Mouse (Mus musculus): ENCODE measurements around the gene Tcp10b. TPM values are rescaled to one million over a fixed set of nuclear protein-coding genes. Genes with fewer than 3 reads are reported as not detected.
"Not testable (repeated sequence)": the region's sequence is repeated elsewhere in the genome, so short reads cannot be mapped to it uniquely, and the experiment has no call there.

Gene Tcp10b
- not detected in 2 replicates for polyA plus RNA-seq (2012; rRNA removed)

DNA sequence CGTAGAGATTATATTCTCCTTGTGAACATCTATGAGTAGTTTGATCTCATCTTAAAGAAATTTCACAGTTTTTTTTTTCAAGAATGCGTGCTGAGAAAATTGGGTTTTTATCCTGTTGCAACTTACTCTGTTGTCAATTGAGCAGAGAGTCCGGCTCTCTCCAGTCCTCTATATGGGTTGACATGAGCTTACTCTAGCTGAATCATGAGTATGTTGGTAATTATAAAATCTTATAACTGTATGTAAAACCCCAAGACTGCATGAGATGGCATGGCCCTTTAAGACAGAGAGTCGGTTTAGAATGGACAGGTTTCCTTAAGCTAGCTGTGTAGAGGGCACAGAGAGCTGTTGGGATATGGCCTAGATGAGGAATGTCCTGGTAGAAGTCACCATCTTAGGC is at the start of gene Tcp10b:
Gene Tcp10b (plus strand): TSS at position 301 of the 400 bp plus-strand sequence.
- H3K27ac ChIP-seq (ENCODE audit: insufficient read depth, low read depth, low read length); H3K4me1 ChIP-seq (ENCODE audit: control insufficient read depth, insufficient read depth, insufficient read length, low read length); H3K27me3 ChIP-seq (ENCODE audit: control insufficient read depth, insufficient read depth, low read length); H3K36me3 ChIP-seq (ENCODE audit: control insufficient read depth, insufficient read depth, low read length); H3K4me3 ChIP-seq (ENCODE audit: low read depth, low read length): not testable (repeated sequence)
- 86% methylated on average over 4 of the region's 4 CpGs for WGBS

DNA sequence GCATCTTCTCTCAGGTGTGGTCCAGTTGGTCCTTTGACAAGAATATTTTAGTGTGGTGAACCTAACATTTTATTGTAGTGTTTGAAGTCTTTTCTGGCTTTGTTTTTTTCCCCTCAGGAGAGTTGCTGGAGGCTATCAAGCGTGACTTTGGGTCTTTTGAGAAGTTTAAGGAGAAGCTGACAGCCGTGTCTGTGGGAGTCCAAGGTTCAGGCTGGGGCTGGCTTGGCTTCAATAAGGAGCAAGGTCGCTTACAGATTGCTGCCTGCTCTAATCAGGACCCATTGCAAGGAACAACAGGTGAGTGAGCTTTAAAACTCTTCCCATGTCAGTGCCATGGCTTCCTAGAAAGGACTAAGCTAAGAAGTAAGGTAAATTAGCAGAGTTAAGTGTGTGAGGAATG is 47.6 kb upstream of the Tcp10b start:
- TF ChIP-seq CTCF (IDR thresholded peaks at IDR 0.05; ENCODE audit: extremely low read depth, insufficient read length, insufficient replicate concordance, low read depth, low read length) (no peak), POLR2A (IDR thresholded peaks at IDR 0.05; ENCODE audit: low read depth, low read length) (no peak)
- H3K36me3 ChIP-seq (ENCODE audit: control insufficient read depth, insufficient read depth, low read length) = peaks cover 34% of the 10 kb centered on the region
- no peak overlapping the region for H3K27ac ChIP-seq (ENCODE audit: insufficient read depth, low read depth, low read length)
- peaks cover 2% of the 10 kb centered on the region; the same call in 1 of the 2 replicates for H3K4me1 ChIP-seq (ENCODE audit: control insufficient read depth, insufficient read depth, insufficient read length, low read length)
- H3K4me3 ChIP-seq (ENCODE audit: low read depth, low read length) = no peak overlapping the region
- WGBS = 29% methylated on average over 3 of the region's 3 CpGs
- no peaks in the 10 kb centered on the region for H3K27me3 ChIP-seq (ENCODE audit: control insufficient read depth, insufficient read depth, low read length)

DNA sequence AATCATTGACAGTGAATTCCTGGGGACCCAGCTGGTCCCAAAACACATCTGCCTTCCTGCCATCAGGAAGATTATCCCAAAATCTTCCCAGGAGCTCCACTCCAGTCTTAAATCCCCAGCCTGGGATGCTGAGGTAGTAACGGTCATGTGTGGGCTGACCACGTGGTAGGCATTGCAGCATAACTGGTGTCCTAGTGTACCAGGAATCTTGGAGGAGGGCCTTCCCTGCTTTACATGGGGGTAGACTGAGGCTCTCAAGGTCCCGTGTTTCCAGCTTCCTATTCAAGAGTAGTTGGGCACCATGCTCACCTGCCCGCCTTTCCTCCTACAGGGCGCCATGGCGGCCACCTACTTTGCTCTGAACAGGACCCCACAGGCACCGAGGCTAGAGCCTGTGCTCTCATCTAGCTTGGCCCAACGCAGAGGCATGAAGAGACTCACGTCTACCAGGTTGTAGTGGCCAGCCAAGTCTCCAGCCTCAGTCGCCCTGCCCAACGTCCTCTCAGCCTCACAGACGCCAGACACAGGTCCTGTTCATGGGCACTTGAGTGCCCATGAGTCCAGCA is 24.2 kb upstream of the Tcp10b start:
- not testable (repeated sequence) for H3K27me3 ChIP-seq (ENCODE audit: control insufficient read depth, insufficient read depth, low read length); H3K4me1 ChIP-seq (ENCODE audit: control insufficient read depth, insufficient read depth, insufficient read length, low read length); H3K27ac ChIP-seq (ENCODE audit: insufficient read depth, low read depth, low read length); H3K36me3 ChIP-seq (ENCODE audit: control insufficient read depth, insufficient read depth, low read length); H3K4me3 ChIP-seq (ENCODE audit: low read depth, low read length)
- WGBS = 88% methylated on average over 5 of the region's 12 CpGs

- WGBS = 21% methylated on average over 4 of the region's 4 CpGs
- not testable (repeated sequence) for H3K36me3 ChIP-seq (ENCODE audit: control insufficient read depth, insufficient read depth, low read length); H3K4me1 ChIP-seq (ENCODE audit: control insufficient read depth, insufficient read depth, insufficient read length, low read length); H3K4me3 ChIP-seq (ENCODE audit: low read depth, low read length); H3K27ac ChIP-seq (ENCODE audit: insufficient read depth, low read depth, low read length); H3K27me3 ChIP-seq (ENCODE audit: control insufficient read depth, insufficient read depth, low read length)
- peak; percentile 29; the same call in 1 of the 2 replicates for TF ChIP-seq CTCF (IDR thresholded peaks at IDR 0.05; ENCODE audit: extremely low read depth, insufficient read length, insufficient replicate concordance, low read depth, low read length)
Observed at GRCm38 (mm10) chr17:13043846-13044673, 16.8 kb upstream of the Tcp10b start.

DNA sequence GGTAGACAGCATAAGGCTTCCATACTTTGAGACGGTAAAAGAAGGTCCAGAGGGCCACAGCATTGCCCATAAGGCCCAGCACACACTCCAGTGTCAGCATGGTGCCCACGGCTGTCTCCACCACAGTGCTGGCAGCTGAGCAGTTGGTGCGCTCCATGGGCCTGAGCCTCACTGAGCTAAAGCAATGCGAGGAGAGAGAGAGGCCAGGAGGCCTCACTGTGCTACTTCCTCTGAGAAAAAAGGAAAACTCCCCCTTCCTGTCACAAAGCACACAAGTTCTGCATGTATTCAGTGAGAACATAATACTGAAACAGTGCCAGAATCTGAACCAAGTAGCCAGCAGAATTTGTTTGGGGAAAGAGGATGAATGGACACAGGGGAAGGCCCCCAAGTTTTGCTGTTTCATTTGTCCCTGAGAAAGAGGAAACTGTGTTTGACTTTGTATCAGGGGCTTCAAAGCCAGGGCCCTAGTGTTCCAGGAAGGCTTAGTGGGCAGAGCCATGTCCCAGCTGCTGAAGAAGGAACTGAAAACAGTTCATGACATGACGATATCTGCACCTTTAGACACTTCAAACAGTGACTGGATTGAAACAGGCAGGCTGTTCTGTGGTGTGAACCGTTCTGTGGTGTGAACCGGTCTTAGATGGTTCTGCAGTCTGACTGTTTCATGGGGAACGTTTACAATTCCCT is 8.6 kb upstream of the Tcp10b start, which contains the start of gene Gpr31b:
Gene Gpr31b (minus strand): TSS at position 173 of the 690 bp plus-strand sequence.
- H3K27ac ChIP-seq (ENCODE audit: insufficient read depth, low read depth, low read length); H3K36me3 ChIP-seq (ENCODE audit: control insufficient read depth, insufficient read depth, low read length); H3K27me3 ChIP-seq (ENCODE audit: control insufficient read depth, insufficient read depth, low read length); H3K4me3 ChIP-seq (ENCODE audit: low read depth, low read length); H3K4me1 ChIP-seq (ENCODE audit: control insufficient read depth, insufficient read depth, insufficient read length, low read length): not testable (repeated sequence)
- 88% methylated on average over 3 of the region's 8 CpGs for WGBS

DNA sequence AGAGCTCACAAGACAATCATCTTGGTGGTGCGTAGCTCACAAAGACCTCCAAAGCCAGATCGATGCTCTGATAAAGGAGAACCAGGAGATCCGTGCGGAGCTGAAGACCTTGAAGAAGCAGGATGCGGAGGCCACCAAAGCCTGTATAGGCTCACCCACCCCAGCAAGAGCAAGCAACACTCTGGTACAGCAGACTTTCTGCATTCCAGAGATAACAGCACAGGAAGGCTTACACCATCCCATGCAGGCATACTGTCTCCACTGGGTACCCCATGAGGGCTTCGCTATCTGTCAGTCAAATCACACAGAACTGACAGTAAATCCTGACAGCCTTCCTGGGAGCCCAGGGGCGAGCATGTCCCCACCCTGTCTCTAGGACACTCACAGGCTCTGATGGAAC is 2.0 kb downstream of the Tcp10b start:
- H3K27ac ChIP-seq (ENCODE audit: insufficient read depth, low read depth, low read length); H3K36me3 ChIP-seq (ENCODE audit: control insufficient read depth, insufficient read depth, low read length); H3K4me3 ChIP-seq (ENCODE audit: low read depth, low read length); H3K27me3 ChIP-seq (ENCODE audit: control insufficient read depth, insufficient read depth, low read length); H3K4me1 ChIP-seq (ENCODE audit: control insufficient read depth, insufficient read depth, insufficient read length, low read length): not testable (repeated sequence)
- WGBS = 78% methylated on average over 7 of the region's 7 CpGs

DNA sequence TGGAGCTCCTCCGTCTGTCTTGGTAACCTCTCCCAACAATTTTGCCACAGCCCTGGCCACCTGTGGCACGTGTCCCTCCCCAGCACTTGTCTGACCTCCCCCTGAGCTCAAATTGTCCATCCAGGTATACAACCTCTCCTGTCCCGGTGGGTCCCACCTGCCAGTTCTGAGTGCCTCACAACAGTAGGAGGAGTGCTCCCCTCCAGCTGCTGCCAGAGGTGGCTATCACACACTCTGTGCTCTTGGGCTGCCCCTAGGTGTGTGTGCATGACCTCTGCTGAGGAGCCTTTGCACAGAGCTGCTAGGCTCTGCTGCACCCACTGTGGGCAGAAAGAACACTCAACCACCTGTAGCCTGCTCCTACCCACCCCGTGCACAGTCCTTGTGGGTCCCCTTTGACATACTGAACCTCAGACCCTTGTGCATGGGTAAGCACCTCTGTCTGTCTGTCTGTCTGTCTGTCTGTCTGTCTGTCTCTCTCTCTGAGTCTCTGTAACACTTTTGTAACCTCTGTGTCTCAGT is 7.0 kb downstream of the Tcp10b start:
- not testable (repeated sequence) for H3K27me3 ChIP-seq (ENCODE audit: control insufficient read depth, insufficient read depth, low read length); H3K27ac ChIP-seq (ENCODE audit: insufficient read depth, low read depth, low read length); H3K4me3 ChIP-seq (ENCODE audit: low read depth, low read length); H3K4me1 ChIP-seq (ENCODE audit: control insufficient read depth, insufficient read depth, insufficient read length, low read length); H3K36me3 ChIP-seq (ENCODE audit: control insufficient read depth, insufficient read depth, low read length)
- WGBS = 60% methylated on average over 1 of the region's 4 CpGs

DNA sequence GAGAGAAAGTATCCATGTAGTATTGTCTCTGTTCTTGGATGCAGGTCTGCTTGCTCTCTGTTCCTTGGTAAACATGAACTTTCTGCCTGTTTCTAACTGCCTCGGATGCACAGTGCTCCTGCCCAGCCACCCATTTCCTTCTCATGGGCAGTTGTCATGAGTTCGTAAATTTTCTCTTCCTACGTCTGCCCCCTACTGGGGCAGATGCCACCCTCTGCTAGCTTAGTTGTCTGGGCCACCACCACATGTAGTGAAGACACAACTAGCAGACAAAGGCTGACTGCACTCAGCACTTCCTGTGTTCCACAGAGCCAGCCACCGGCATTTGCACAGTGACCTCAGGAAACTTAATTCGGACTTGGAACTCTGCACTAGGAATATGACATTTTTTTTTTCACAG is 8.3 kb downstream of the Tcp10b start:
- not testable (repeated sequence) for H3K27ac ChIP-seq (ENCODE audit: insufficient read depth, low read depth, low read length); H3K27me3 ChIP-seq (ENCODE audit: control insufficient read depth, insufficient read depth, low read length); H3K4me1 ChIP-seq (ENCODE audit: control insufficient read depth, insufficient read depth, insufficient read length, low read length); H3K36me3 ChIP-seq (ENCODE audit: control insufficient read depth, insufficient read depth, low read length); H3K4me3 ChIP-seq (ENCODE audit: low read depth, low read length)
- WGBS = 66% methylated on average over 4 of the region's 5 CpGs

- 71% methylated on average over 1 of the region's 1 CpGs for WGBS
- not testable (repeated sequence) for H3K4me1 ChIP-seq (ENCODE audit: control insufficient read depth, insufficient read depth, insufficient read length, low read length); H3K27ac ChIP-seq (ENCODE audit: insufficient read depth, low read depth, low read length); H3K27me3 ChIP-seq (ENCODE audit: control insufficient read depth, insufficient read depth, low read length); H3K36me3 ChIP-seq (ENCODE audit: control insufficient read depth, insufficient read depth, low read length); H3K4me3 ChIP-seq (ENCODE audit: low read depth, low read length)
Observed at GRCm38 (mm10) chr17:13091510-13091909, 30.6 kb downstream of the Tcp10b start.

GRCm38 (mm10) chr17:13092100-13092764 is 31.3 kb downstream of the Tcp10b start:
- not testable (repeated sequence) for H3K4me3 ChIP-seq (ENCODE audit: low read depth, low read length); H3K27me3 ChIP-seq (ENCODE audit: control insufficient read depth, insufficient read depth, low read length); H3K4me1 ChIP-seq (ENCODE audit: control insufficient read depth, insufficient read depth, insufficient read length, low read length); H3K36me3 ChIP-seq (ENCODE audit: control insufficient read depth, insufficient read depth, low read length); H3K27ac ChIP-seq (ENCODE audit: insufficient read depth, low read depth, low read length)
- 73% methylated on average over 8 of the region's 8 CpGs for WGBS

All from small intestine, adult 2 months (tissue).